Mouse (Mus musculus): ENCODE data around the gene Nit1.

Nit1 gene

DNA sequence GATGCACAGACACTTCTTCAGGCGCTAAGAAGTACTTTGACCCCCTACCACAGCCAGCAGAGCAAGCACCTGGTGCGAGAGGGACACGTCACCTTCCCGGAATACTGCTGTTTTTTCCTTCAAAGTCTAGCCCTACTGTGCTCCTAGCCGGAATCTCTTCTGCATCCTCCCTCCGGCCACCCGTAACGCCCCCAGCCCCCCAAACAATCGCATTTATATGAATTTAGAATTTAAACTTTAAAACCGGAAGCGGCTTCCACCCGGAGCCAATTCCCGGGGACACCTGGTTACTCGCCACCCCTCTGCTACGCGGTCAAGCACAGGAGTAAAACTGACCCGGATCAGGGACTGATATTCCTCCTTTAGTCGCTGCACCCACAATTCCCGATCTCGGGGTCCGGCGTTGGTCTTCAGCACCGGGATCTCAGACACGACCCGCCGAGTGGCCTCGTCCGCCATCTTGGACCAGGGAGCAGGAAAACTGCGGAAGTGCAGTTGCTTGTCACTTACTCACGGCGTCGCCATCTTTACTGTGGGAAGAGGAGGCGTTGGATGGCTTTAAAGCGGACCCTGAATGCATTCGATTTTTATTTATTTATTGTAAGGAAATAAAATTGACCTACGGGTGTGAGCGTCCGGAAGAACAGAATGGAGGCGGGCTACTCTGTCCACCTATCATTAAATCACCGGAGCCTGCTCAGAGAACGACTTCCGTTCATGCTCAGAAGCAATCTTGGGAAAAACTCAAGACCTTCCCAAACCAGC, 51.0 kb downstream of the Nit1 start, which contains the start of gene Ufc1:
Ufc1 (minus strand) TSS at position 727 of the 765 bp plus-strand sequence.
- DNase-seq (ENCODE audit: low read depth, low spot score) = peak; percentile 93

DNA sequence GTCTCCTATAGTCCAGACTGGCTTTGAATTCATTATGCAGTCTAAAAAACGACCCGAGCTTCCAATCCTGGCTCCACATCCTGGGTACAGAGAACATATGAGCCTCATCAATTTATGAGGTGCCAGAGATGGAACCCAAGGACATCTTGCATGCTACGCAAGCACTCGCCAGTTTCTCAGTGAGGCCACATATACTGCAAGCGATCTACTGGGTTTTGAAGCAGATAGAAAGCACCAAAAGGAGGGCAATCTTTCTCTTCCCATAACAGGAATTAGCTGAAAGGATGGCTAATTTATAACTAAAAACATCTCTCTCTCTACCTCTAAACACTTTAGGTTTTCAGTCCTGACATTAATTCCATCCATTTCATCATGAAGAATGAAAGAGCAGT, 51.5 kb downstream of the Nit1 start:
- no peak for DNase-seq (ENCODE audit: low read depth, low spot score)

DNA sequence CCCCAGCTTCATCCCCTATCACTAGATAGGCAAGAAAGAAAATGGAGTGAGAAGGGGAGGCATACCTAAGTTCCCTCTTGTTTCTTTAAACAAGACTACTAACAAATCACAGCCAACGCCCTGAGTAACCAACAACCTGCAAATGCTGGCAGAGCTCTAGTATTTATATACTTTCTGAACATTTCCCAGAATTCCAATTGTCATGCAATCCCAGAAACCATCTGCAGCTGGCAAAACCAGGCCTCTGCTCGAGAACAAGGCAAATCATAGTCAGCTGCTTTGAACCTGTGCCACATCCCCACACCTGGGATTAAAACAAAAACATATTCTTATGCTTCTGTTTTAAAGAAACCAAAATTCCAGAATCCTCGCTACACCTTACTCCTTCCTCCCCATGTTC, 52.1 kb downstream of the Nit1 start:
- DNase-seq (ENCODE audit: low read depth, low spot score) = no peak

DNA sequence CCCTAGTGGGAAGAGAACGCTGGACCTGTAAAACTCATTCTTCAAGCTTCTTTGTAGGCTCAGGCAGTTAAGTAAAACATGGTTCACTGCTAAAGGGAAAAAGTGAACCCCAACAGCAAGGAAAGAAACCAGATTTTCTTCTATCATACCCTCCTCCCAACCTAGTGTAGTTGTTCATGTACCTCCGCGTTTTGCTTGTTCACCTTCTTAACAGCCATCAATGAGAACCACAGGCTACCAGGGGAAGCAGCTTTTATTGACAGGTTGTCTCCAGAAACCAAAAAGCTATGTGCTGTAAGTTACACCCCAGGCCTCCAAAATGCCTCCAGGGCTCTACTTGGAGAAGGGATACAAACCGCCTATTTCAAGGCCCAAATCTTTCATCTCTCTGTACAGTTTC, 57.1 kb downstream of the Nit1 start:
- DNase-seq (ENCODE audit: low read depth, low spot score) = no peak
